Mouse (Mus musculus) heart, embryonic 16.5 days (tissue): ENCODE results near the gene Arsa. TPM values are rescaled to one million over a fixed set of nuclear protein-coding genes. Genes with fewer than 3 reads are reported as not detected.
"Not testable (repeated sequence)": the region's sequence is repeated elsewhere in the genome, so short reads cannot be mapped to it uniquely, and the experiment has no call there.

Experiments used
- ATAC-seq: fragments of 200-750 bp; cut with Nextera tagmentation; replicated peaks from 2 replicates; pipeline ENCODE4 v1.8.0; 2017; ENCODE audit warnings: moderate number of reproducible peaks; ENCODE audit not compliant: insufficient read depth, low FRiP score; ENCODE audit errors: extremely low read depth
- H3K27ac ChIP-seq: fragments of 300-500 bp; sonication (generic); 2 replicates; pipeline ENCODE4 v1.5.1; 2014; ENCODE audit warnings: mild to moderate bottlenecking, low read length, control low read depth, moderate library complexity
- H3K27me3 ChIP-seq: fragments of 300-500 bp; sonication (generic); 2 replicates; pipeline ENCODE4 v1.6.1; 2014; ENCODE audit warnings: low read length, mixed read lengths; ENCODE audit not compliant: control insufficient read depth, insufficient read depth
- H3K36me3 ChIP-seq: fragments of 300-500 bp; sonication (generic); 2 replicates; pipeline ENCODE4 v1.6.1; 2014; ENCODE audit not compliant: control insufficient read depth, insufficient read depth
- H3K4me1 ChIP-seq: fragments of 300-500 bp; sonication (generic); 2 replicates; pipeline ENCODE4 v1.6.1; 2014; ENCODE audit warnings: low read length, mixed read lengths; ENCODE audit not compliant: control insufficient read depth, insufficient read depth
- H3K4me2 ChIP-seq: fragments of 300-500 bp; sonication (generic); 2 replicates; pipeline ENCODE4 v1.6.1; 2014; ENCODE audit warnings: low read depth, mild to moderate bottlenecking, control low read depth, low read length
- H3K4me3 ChIP-seq: fragments of 300-500 bp; sonication (generic); 2 replicates; pipeline ENCODE4 v1.5.1; 2014; ENCODE audit warnings: mild to moderate bottlenecking, control low read depth, low read length
- H3K9ac ChIP-seq: fragments of 300-500 bp; sonication (generic); 2 replicates; pipeline ENCODE4 v1.6.1; 2014; ENCODE audit warnings: low read length, control low read depth
- H3K9me3 ChIP-seq: fragments of 300-500 bp; sonication (generic); replicated peaks from 2 replicates; pipeline ENCODE4 v1.6.1; 2016; ENCODE audit warnings: low read length; ENCODE audit not compliant: control insufficient read depth
- WGBS: fragments of 180-500 bp; shearing (Covaris S2); extraction: QIAGEN DNeasy Blood & Tissue Kit; methylation state at CpG from one replicate; pipeline ENCODE4 v1.1.7; 2014; 5-methylcytosine and 5-hydroxymethylcytosine counted together
- polyA plus RNA-seq: library from polyadenylated mRNA; unstranded; fragments of >200 nt; fragmentation: Nextera tagmentation; extraction: Ambion mirVana; gene quantifications from 2 replicates; pipeline ENCODE4 v1.2.1, GENCODE M21; 2015

Arsa gene
- polyA plus RNA-seq, 1 experiment from 2014 or later, result 15.9 TPM

GRCm38 (mm10) chr15:89430771-89431170, 46.5 kb downstream of the Arsa start:
- H3K4me2 ChIP-seq, H3K4me3 ChIP-seq, H3K27ac ChIP-seq, H3K9ac ChIP-seq, H3K27me3 ChIP-seq, ATAC-seq, H3K9me3 ChIP-seq: not testable (repeated sequence)
- Histone ChIP-seq H3K4me1 (peaks cover 20% of the 10 kb centered on the region), H3K36me3 (peaks cover 15% of the 10 kb centered on the region)
- WGBS, result 81% methylated on average over 8 of the region's 9 CpGs

GRCm38 (mm10) chr15:89430341-89430740, 46.9 kb downstream of the Arsa start:
- ATAC-seq, result no peak
- WGBS, result 41% methylated on average over 6 of the region's 6 CpGs

GRCm38 (mm10) chr15:89429352-89430221, 47.6 kb downstream of the Arsa start, which contains the start of the genes C730034F03Rik, Gm44502 and Chkb:
C730034F03Rik (plus strand) TSS chr15:89429589.
Gm44502 (minus strand) TSS chr15:89429696.
Chkb (minus strand) TSS chr15:89429908.
- peak; percentile 82 for ATAC-seq
- Histone ChIP-seq H3K27me3 (no peaks in the 10 kb centered on the region), H3K4me3 (peak within 1 kb of the TSS; percentile 67), H3K36me3 (peaks cover 15% of the 10 kb centered on the region), H3K9ac (peak within 1 kb of the TSS; percentile 86), H3K27ac (peak within 1 kb of the TSS; percentile 98), H3K9me3 (no peaks in the 10 kb centered on the region), H3K4me2 (peak within 1 kb of the TSS; percentile 69), H3K4me1 (peaks cover 21% of the 10 kb centered on the region)
- WGBS, result under 1% methylated on average over 70 of the region's 70 CpGs

More at GRCm38 (mm10) chr15:89430341-89430740, 46.9 kb downstream of the Arsa start:
- no peaks in the 10 kb centered on the region for H3K27me3 ChIP-seq
- H3K27ac ChIP-seq, result peak overlapping the region; percentile 98
- peak overlapping the region; percentile 67 for H3K4me3 ChIP-seq
- H3K36me3 ChIP-seq, result peaks cover 15% of the 10 kb centered on the region
- H3K4me1 ChIP-seq, result peaks cover 20% of the 10 kb centered on the region
- peak overlapping the region; percentile 86 for H3K9ac ChIP-seq
- H3K4me2 ChIP-seq, result peak overlapping the region; percentile 69
- no peaks in the 10 kb centered on the region for H3K9me3 ChIP-seq

- H3K9ac ChIP-seq, result peak overlapping the region; percentile 86
- peak overlapping the region; percentile 67 for H3K4me3 ChIP-seq
- peaks cover 28% of the 10 kb centered on the region for H3K4me1 ChIP-seq
Observed at GRCm38 (mm10) chr15:89428821-89429351, 48.3 kb downstream of the Arsa start.

GRCm38 (mm10) chr15:89428136-89428790, 49.0 kb downstream of the Arsa start:
- Histone ChIP-seq H3K4me2 (peak overlapping the region; percentile 69), H3K27me3 (no peaks in the 10 kb centered on the region), H3K9me3 (no peaks in the 10 kb centered on the region), H3K36me3 (peaks cover 18% of the 10 kb centered on the region), H3K9ac (peak overlapping the region; percentile 86), H3K27ac (peak overlapping the region; percentile 98; the same call in 1 of the 2 replicates), H3K4me3 (peak overlapping the region; percentile 67), H3K4me1 (peaks cover 32% of the 10 kb centered on the region)
- ATAC-seq, result no peak
- 76% methylated on average over 19 of the region's 19 CpGs for WGBS

More at GRCm38 (mm10) chr15:89428821-89429351, 48.3 kb downstream of the Arsa start:
- no peaks in the 10 kb centered on the region for H3K27me3 ChIP-seq
- H3K27ac ChIP-seq, result peak overlapping the region; percentile 98
- no peaks in the 10 kb centered on the region for H3K9me3 ChIP-seq
- H3K36me3 ChIP-seq, result peaks cover 18% of the 10 kb centered on the region
- WGBS, result 4% methylated on average over 21 of the region's 22 CpGs
- peak overlapping the region; percentile 69 for H3K4me2 ChIP-seq
- no peak; the same call in 1 of the 2 replicates for ATAC-seq

GRCm38 (mm10) chr15:89426716-89427115, 50.5 kb downstream of the Arsa start:
- 74% methylated on average over 10 of the region's 10 CpGs for WGBS
- no peak for ATAC-seq
- no peak overlapping the region for H3K4me3 ChIP-seq
- no peak overlapping the region for H3K4me2 ChIP-seq
- H3K9ac ChIP-seq, result peak overlapping the region; percentile 64
- no peaks in the 10 kb centered on the region for H3K9me3 ChIP-seq
- peaks cover 29% of the 10 kb centered on the region for H3K36me3 ChIP-seq
- peaks cover 39% of the 10 kb centered on the region for H3K4me1 ChIP-seq
- H3K27me3 ChIP-seq, result no peaks in the 10 kb centered on the region
- H3K27ac ChIP-seq, result peak overlapping the region; percentile 99

- Histone ChIP-seq H3K4me1 (peaks cover 39% of the 10 kb centered on the region), H3K27me3 (no peaks in the 10 kb centered on the region), H3K9me3 (no peaks in the 10 kb centered on the region), H3K36me3 (peaks cover 29% of the 10 kb centered on the region), H3K4me3 (peak within 1 kb of the TSS; percentile 63), H3K9ac (peak within 1 kb of the TSS; percentile 92), H3K4me2 (peak within 1 kb of the TSS; percentile 67), H3K27ac (peak within 1 kb of the TSS; percentile 99)
- 26% methylated on average over 6 of the region's 6 CpGs for WGBS
- ATAC-seq, result peak; percentile 83
Observed at GRCm38 (mm10) chr15:89425711-89426121, 51.5 kb downstream of the Arsa start, which contains the start of gene Cpt1b. Cpt1b (minus strand) TSS chr15:89425863.

- Histone ChIP-seq H3K4me3 (peak overlapping the region; percentile 63), H3K4me2 (peak overlapping the region; percentile 67), H3K36me3 (peaks cover 39% of the 10 kb centered on the region), H3K27ac (peak overlapping the region; percentile 99), H3K9me3 (no peaks in the 10 kb centered on the region), H3K9ac (peak overlapping the region; percentile 92), H3K4me1 (peaks cover 35% of the 10 kb centered on the region), H3K27me3 (no peaks in the 10 kb centered on the region)
- no peak for ATAC-seq
- 68% methylated on average over 8 of the region's 8 CpGs for WGBS
Observed at GRCm38 (mm10) chr15:89424621-89425020, 52.6 kb downstream of the Arsa start.
